Mouse (Mus musculus): ENCODE data around the gene Psip1. TPM values are rescaled to one million over a fixed set of nuclear protein-coding genes. Genes with fewer than 3 reads are reported as not detected.

Gene Psip1
- 155 TPM for polyA plus RNA-seq (2017; shearing (Covaris generic))

GRCm38 (mm10) chr4:83486117-83486901 is at the start of gene Psip1:
Gene Psip1 (minus strand): TSS chr4:83486459.

GRCm38 (mm10) chr4:83524843-83525689 is 38.8 kb upstream of the Psip1 start, which contains the start of gene Ccdc171:
Gene Ccdc171 (plus strand): TSS chr4:83525545.

GRCm38 (mm10) chr4:83417160-83417819 is 69.0 kb downstream of the Psip1 start, which contains the start of gene Snapc3:
Gene Snapc3 (plus strand): TSS chr4:83417724.

Other genes starting within 250 kb of the Psip1 start
- 157 TPM for gene Ttc39b, start 162.2 kb downstream of the Psip1 start, polyA plus RNA-seq (2017; shearing (Covaris generic))
- gene Snapc3, start 68.7 kb downstream of the Psip1 start, polyA plus RNA-seq (2017; shearing (Covaris generic)), result 22.6 TPM
- 14.7 TPM for gene Ccdc171, start 39.1 kb upstream of the Psip1 start, polyA plus RNA-seq (2017; shearing (Covaris generic))